Mouse (Mus musculus) gastrocnemius, postnatal 36 days (tissue): Measurements from ENCODE around the gene Pde4d. TPM values are rescaled to one million over a fixed set of nuclear protein-coding genes. Genes with fewer than 3 reads are reported as not detected.

Experiments
- DNase-seq, 2 experiments: peaks; one replicate each; pipeline ENCODE4 v3.0.0; 2022
- intact Hi-C: fragments of 180-260 bp; cut with DNase I; formaldehyde crosslinking; loops from one replicate; pipeline ENCODE4 v1.15.1; 2025
- long read RNA-seq, 2 experiments: library from polyadenylated mRNA; stranded (forward); transcript quantifications; one replicate each; pipeline ENCODE4 v2.0.0; 2021
- total RNA-seq, 2 experiments: library from RNA; stranded (reverse); gene quantifications; 2 replicates each; pipeline ENCODE4 v1.2.3; 2021

Pde4d gene
- 100 to 1,000 TPM; 190 to 235 TPM for total RNA-seq
- long read RNA-seq, experiment 1, full-length matches to known transcripts, result 1 of 118 reads
- long read RNA-seq, experiment 1, partial matches to known transcripts, result 2 of 118 reads
- long read RNA-seq, experiment 1, other reads (novel, unspliced or antisense), result 115 of 118 reads
- long read RNA-seq, experiment 2, full-length matches to known transcripts, result 6 of 190 reads
- long read RNA-seq, experiment 2, partial matches to known transcripts, result 3 of 190 reads
- long read RNA-seq, experiment 2, other reads (novel, unspliced or antisense), result 181 of 190 reads

DNA sequence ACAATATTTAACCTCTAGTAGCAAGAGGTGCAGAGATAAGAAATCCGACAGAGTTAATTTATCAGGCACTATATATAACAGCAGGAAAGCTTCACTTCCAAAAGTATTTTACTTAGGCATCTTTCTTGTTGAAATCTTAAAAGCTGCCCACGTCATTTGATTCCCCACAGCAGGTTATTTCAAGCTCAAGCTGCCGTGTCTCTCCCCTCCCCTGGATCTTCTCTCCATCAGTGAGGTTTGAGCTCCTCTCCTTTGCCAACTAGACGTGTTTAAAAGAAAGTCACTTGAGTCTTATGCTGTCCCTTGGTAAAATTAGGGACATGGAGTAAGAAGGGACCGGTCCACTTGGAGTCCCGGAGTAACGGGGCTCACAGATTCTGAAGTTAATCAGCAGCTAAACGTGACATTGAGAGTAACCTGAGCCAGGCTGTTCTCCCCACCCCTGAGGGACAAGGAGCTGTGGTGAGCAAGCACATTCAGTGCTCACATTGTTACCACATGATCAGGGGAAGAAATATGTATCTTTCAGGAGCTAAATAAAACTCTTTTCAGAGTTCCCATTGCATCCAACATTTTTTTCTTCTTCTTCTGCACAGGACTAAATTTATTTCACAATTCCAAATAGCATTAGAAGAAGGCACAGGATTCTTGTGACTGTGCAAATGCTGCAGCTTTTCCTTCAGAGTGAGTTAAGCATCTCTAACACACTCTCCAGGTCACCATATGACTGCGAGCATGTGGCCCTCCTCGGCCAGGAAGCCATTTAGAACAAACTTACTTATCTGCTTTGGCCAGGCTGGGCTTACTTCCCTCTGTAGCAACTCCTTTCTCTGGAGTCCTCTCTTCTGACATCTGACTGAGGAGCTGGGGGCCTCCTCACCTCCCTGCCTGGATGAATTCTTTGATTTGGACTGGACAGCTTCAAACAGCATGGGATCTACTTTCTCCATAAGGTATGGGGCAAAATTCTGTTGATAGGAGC lies at the start of gene Pde4d:
Pde4d (plus strand) TSS at position 833 of the 982 bp plus-strand sequence.
- DNase-seq, result no peak
- intact Hi-C loops, result no loop called here

DNA sequence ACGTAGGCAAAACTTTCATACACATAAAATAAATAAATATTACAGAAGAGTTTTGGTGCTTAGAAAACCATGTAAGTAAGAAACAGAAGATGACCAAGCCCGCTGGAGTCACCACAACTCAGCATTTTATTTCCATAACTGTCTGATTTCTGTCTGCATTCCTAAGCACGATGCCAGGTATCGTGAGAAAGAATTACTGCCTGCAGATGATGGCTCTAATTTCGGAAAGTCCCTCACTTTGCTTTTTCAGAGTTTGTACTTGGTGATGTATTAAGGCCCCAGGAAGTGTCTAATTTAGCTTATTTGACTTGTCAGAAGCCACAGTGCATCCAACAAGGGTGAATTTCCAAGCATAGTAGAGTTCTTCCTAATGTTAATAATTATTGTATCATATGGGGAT lies 46.6 kb upstream of the Pde4d start:
- intact Hi-C loops, result no loop called here
- DNase-seq, result no peak

DNA sequence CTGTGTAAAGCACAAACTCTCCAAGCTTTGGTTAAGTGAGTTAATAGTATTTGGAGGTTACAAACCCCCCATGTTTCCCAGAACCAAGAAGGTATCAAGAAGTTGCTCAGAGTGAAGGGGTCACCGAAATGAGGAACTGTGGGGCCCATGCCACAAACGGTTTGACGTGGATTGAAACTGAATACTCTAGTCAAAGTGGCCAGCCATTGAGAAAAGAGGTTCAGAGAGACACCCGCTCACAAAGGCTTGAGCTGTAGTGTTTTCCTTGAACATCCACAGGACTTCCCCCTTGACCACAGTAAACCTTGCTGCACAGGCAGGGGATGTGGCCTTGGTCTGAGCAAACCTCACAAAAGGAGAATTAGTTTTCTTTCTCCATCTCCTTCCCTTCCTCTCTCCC lies 45.4 kb upstream of the Pde4d start:
- intact Hi-C loops, result no loop called here
- DNase-seq, result no peak

DNA sequence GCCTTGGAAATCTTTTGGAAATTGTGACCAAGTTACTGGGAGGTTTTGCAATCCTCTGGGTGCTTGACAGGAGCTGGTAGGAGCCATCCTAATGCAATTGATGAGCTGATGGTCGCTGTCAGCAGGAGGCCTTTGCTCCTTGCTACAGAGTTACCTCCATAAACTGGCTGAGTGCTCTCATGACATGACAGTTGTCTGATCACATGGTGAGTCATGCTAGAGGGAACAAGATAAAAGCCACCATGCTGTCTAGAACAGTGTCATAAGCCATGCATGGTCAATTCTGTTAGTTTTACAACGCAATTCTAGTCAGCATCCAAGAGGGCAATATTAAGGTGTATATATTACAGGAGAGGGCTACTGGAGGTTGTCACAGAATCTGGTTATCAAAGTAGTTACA lies 34.3 kb upstream of the Pde4d start:
- intact Hi-C loops, result no loop called here
- DNase-seq, result no peak

DNA sequence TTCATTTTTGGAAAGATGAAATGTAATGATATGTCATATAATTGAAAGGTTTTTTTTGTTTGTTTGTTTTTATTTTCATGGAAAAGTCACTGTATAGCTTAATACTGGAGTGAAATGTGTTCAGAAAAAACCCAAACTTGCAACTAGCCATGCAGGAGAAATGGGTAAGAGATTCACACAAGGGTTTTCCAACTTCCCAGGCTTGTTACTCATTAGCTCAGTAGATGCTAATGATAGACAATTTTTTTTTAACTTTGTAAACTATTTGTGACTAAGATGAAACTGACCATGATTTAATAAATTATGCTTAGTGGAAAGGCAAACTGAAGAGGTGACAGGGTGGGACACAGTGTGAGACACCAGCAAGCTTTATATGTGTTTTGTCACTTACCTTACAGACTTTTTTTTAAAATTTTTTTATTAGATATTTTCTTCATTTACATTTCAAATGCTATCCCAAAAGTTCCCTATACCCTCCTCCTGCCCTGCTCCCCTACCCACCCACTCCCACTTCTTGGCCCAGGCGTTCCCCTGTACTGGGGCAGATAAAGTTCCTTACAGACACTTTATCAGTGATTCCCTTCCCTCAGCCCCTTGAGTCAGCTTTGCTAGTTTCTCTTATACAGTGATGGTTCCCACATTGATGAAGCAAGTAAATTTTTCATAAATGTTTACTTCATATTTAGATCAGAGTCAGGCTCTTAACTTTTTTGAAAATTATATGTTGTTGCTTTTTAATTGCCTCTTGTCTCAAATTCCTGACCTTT lies 30.8 kb upstream of the Pde4d start:
- intact Hi-C loops, result no loop called here
- DNase-seq, result no peak

DNA sequence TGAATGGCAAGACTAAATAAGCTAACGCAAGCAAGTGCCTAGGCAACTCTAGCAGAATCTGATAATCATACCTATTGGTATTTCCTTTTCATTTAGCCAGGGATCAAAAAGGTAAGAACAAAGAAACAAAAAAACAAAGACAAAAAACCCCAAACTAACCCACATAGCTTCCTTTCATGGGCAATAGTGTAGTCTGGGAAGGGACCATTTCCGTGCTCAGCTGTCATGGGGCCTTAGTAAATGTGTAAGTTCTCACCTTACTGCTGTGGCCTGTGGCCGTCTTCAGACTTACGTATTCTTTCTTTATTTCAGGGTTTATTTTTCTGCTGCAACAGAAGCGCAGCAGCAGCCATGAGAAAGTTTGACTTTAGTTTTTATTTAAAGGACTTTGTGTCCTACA lies 23.4 kb upstream of the Pde4d start:
- intact Hi-C loops, result no loop called here
- no peak for DNase-seq

DNA sequence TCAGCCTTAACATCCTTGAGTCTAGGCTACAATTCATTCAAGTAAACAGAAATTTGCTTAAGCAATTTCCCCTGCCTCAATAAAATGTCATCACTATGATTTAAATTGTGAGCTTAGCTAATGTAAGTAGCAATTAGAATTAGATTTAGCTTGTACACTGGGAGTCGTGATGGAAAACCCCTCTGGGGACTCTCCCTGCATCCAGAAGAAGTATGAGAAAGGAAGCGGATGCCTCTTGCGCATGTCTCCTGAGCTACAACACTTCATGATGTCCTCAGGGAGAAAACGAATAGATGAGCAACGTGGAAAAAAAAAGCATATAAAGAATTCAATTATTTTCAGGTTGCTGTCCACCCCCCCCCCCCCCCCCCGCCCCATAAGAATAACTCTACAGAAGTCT lies 20.9 kb upstream of the Pde4d start:
- no peak for DNase-seq
- intact Hi-C loops, result no loop called here

DNA sequence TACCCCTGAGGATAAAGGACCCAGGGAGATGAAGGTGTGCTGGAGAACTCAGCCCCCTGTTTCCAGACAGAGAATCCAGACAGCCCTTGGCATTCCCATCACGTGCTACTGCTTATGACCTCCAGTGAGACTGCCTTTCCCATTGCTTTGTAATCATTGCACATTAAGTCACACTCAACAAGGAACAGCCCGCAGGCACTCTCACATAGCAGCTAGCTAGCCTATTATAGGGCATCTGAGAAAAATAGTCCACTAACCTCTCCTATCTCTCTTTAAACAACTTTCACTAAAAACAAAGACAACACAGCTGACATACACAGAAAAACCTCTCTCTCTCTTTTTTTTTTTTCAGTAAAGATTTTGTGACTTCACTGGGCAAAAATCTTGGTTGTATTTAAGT lies 20.1 kb upstream of the Pde4d start:
- no peak for DNase-seq

DNA sequence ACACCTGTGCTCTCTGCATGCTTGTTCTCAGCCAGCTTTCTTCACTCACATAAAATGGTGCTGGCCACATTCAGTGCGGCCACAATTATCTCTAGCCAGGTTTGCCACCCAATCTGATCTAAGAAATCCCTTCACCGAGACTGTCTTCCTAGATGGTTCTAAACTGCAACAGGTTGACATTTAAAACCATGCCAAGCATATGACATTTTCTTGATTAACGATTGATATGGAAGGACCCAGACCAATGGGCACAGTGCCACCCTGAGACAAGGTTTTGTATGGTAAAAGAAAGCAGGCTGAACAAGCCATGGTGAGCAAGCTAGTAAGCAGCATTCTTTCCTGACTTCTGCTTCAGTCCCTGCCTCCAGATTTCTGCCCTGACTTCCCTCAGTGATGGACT lies 18.0 kb upstream of the Pde4d start:
- intact Hi-C loops, result no loop called here
- no peak for DNase-seq

More for the DNA sequence above, 20.1 kb upstream of the Pde4d start:
- intact Hi-C loops, result no loop called here

DNA sequence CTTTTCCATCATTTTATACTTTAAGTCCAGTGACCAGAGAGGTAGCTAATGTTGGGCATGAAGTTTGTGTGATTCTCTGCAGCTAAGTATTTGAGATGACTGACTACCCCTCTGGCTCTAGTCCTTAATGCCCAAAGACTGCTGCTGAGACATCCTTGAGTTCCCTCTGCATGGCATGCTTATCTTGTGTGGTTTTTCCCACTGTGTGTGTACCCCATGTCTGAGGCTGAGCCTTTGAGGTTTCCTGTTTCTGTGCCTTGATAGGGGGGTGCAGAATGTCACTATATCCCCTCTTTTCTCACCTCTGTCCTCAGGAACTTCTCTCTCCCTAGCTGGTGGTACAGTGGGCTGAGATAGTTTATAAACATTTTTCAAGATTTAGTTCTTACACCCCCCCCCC lies 14.1 kb upstream of the Pde4d start:
- DNase-seq, result no peak
- intact Hi-C loops, result no loop called here

DNA sequence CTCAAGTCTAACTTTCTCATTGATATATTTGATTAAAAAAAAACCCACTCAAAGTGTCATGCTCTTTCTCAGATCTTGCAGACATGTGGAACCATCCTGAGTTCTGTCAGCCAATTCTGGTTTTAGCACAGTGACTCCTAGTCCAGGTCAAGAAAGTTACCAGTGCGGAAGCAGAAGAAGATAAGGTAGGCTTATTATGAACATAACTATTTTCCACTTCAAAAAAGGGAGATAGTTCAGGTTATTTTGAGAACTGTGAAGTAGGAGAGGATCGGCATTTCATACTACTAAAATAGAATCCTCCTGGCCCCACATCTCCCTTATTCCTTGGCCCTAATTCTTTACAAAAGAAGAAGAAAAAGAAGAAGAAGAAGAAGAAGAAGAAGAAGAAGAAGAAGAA lies 12.3 kb upstream of the Pde4d start:
- DNase-seq, result no peak
- intact Hi-C loops, result no loop called here

DNA sequence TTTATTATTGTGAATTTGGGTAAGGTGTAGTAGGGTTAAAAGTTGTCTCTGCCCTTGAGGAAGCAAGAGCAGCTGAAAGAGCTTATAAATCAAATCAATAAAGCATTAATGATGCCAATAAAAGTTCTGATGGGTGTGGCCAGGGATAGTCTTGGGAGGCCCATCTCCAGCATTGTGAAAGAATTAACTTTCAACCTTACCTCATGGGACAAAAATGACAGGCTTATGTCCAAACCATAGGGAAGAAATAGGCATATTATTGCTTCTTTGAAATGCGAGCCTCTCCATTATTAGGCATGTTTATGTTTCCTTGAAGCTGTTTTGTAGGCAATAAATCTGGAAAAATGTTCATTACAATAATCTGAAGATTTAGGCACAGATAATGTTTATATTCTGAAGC lies 10.7 kb upstream of the Pde4d start:
- intact Hi-C loops, result no loop called here
- DNase-seq, result no peak

DNA sequence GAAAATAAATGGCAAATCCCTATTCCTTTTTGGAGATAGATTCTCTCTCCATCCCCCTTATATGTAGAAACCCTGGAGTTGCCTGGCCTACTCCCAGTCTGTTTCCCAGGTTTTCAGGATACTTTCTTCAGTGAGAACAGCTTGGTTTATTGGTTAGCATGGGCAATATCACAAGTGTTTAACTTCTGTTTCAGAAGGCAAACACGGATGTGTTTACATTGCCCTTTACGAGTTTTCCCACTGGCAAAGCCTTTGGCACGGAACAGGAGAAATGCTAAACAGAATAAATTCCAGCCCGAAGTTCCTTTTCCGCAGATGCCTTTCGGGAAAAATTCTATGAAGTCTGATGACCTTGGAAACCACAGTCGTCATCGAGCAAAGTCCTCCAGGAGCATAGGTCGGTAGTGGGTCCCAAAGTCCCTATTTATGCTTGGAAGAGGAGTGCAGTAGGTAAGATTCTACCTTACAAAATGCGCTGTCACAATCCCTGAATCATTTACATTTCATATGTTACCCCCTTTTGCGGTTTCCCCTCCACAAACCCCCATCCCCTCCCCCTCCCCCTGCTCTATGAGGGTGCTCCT lies 1.3 kb upstream of the Pde4d start:
- intact Hi-C loops, result no loop called here
- DNase-seq, result no peak

DNA sequence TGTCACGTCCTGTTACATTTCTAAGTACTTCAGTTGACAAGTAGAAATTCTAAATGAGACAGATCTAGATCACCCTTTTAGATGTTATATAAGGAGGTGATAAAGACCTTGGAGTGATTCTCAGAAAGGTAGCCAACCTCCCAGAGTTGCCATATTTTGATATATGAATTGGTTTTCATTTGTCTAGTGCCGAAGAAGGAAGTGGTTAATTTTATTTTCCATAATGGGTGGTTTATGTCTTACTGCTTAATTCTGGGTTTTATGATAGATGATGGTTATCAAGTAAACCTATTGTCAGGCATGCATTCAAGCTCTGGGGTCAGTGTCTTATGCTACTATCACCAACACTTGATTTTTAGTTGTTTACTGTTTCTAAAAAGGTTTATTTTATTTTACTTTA lies 1.4 kb downstream of the Pde4d start:
- intact Hi-C loops, result no loop called here
- no peak for DNase-seq

DNA sequence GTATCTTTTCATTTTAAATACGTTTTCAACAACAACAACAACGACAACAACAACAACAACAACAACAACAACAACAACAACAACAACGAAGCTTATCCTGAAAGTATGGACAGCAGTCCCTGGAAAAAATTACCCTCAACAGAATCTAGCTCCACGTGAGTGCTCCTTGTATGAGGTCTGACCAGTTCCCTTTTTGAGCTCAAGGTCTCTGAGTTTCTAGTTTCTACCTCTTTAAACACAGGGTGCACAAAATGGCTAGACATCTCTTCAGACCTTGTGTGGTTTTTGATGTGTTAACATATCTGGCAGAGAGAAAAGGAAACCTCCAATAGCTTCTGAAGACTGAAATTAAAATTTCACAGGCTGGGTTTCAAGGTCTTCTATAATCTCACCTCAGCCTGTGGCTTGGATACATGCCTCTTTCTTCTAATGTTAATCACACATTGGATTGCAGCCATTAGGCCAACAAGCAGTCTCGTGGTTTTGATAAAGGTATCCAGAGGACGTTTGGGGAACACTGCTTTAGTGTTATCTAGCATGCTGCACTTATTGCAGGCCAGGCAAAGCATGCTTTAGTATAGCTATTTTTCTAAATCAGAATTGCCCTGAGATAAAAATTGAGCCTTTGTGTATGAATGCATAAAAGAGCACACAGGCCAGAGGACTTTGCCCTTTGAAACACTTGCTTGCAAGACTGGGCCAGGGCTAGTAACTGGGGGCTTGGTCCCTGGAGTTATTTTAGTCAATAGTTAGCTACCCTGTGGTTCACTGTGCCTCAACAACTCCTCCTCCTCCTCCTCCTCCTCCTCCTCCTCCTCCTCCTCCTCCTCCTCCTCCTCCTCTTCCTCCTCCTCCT lies 3.5 kb downstream of the Pde4d start:
- no peak for DNase-seq
- intact Hi-C loops, result no loop called here

DNA sequence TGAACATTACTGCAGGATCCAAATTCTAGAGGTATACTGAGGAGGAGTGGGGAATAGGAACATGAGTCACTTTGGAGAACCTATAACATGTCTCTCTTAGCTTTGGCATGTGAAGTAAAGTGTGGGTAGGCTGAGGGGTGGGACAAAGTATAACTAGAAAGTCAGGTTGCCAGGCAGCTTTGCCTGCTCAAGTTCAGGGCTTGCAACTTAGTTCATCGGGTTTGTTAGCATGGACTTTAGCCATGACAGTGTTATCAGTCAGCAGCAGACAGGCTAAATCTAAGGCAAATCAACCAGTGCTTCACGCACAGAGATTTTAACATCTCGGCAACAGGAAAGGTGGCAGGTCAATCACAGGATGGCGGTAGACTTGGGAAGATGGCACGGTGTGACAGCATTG lies 12.8 kb downstream of the Pde4d start:
- intact Hi-C loops, result no loop called here

DNA sequence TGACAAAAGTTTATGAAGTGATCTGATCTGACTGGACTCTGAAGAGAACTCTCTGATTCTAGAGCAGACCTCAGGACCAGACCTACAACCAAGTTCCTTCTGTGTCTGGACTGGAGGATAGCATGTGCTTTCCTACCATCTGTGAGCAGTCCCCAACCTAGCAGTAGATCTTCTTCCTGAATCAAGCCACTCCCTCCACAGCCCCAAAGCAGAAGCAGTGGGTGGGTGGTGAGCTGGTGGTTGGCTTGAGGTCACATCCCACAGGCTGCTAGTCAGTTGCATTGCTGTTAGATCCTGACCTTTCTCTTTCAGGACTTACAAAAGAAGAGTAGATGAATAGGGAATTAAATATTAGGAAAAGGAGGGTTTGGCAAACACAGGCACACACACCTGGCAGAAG lies 16.0 kb downstream of the Pde4d start:
- no peak for DNase-seq
- intact Hi-C loops, result no loop called here

More for the DNA sequence above, 12.8 kb downstream of the Pde4d start:
- DNase-seq, result no peak

DNA sequence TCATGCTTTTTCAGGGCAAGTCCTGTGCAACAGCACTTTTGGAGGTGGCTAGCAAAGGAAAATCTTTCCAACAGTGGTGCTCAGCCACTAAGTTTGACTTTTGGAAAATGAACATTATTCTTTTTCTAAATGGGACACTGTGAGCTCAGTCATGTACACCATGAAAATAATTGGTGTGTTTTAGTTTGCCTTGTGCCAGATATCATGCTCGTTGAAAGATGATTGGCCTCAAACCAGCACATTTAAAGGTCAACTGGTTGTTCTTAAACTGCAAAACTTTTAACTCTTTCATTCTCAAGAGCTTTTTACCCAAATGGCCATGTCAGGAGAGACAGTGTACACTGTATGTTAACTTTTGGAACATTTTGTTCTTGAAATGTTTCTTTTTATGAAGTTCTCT lies 17.3 kb downstream of the Pde4d start:
- intact Hi-C loops, result no loop called here
- DNase-seq, result no peak

DNA sequence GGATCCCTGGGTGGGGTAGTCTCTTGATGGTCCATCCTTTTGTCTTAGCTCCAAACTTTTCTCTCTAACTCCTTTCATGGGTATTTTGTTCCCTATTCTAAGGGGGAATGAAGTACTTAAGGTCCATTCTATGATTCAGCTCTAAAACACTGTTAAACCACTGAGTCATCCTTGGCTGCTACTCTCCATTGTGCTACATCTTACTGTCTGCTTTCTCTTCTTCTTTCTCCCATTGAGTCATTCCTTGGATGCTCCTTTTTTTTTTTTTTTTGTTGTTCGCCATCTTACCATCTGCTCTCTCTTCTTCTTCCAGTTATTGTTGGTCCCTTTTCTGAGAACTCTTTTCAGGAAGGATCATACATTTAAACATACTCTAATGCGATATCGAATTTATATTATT lies 30.7 kb downstream of the Pde4d start:
- intact Hi-C loops, result no loop called here
- no peak for DNase-seq

DNA sequence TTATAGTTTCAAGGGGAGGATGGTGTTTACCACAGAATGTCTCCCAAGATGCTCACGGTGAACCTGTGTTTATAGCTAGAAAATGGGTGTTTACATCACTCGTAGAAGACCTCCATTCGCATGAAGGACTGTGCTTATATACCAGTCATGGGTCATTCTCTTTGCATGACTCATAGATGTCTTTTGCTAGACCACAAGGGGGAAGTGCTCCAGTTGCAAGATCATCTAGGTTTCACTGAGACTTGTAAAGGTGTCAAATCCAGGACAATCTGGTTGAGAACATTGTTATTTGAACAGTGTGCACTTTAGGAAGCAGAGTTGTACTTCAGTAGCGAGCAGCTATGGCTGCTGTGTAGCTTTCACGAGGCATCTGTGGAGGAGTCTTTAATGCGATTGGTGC lies 35.3 kb downstream of the Pde4d start:
- no peak for DNase-seq
- intact Hi-C loops, result no loop called here
